Mouse (Mus musculus) olfactory bulb, adult 2 months (tissue): Measurements from ENCODE around the gene Man1c1.

ENCODE experiments used
- CTCF ChIP-seq: fragments of 200-500 bp; IDR thresholded peaks from 2 replicates; pipeline ENCODE4 v1.5.1; 2012; ENCODE audit warnings: low read depth, mild to moderate bottlenecking, low read length, moderate library complexity; ENCODE audit not compliant: insufficient read depth
- POLR2A ChIP-seq: fragments of 200-500 bp; IDR thresholded peaks from 2 replicates; pipeline ENCODE4 v1.6.1; 2012; ENCODE audit warnings: mild to moderate bottlenecking, low read depth, low read length, moderate library complexity; ENCODE audit not compliant: insufficient read depth

- no peak for TF ChIP-seq POLR2A
- TF ChIP-seq CTCF = no peak
Observed at GRCm38 (mm10) chr4:134577281-134577680, 126.8 kb downstream of the Man1c1 start.
